Mouse (Mus musculus) R1 (cell line): ENCODE results near the gene Tspan32.

ENCODE experiments used
- DNase-seq: peaks from one replicate; pipeline ENCODE4 v3.0.0-alpha.2; 2018; ENCODE audit warnings: low read depth, low spot score

Gene Tspan32

GRCm38 (mm10) chr7:143053961-143054611 lies 49.2 kb downstream of the Tspan32 start:
- peak; percentile 54 for DNase-seq

GRCm38 (mm10) chr7:143054612-143054965 lies 49.7 kb downstream of the Tspan32 start:
- DNase-seq: no peak

GRCm38 (mm10) chr7:143055001-143055400 lies 50.2 kb downstream of the Tspan32 start:
- no peak for DNase-seq

GRCm38 (mm10) chr7:143055499-143056186 lies 50.8 kb downstream of the Tspan32 start:
- no peak for DNase-seq

DNA sequence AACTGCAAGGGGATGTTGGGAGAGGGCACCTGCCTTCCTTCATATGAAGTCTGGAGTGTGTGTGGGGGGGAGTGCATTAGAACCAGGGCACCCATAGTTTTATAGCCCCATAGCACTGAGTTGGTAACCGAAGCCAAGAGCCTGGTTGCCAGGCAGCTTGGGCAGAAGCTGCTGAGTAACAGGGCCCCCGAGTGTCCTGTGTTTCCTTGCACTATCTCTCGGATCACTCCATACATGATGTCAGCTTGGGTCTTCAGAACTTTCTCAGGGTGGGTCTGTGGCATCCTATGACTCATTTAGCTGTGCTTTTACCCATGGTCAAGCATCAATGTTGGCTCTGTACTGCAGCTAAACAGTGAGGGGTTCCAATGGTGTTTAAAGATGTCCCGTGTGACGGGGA lies 52.2 kb downstream of the Tspan32 start:
- no peak for DNase-seq

DNA sequence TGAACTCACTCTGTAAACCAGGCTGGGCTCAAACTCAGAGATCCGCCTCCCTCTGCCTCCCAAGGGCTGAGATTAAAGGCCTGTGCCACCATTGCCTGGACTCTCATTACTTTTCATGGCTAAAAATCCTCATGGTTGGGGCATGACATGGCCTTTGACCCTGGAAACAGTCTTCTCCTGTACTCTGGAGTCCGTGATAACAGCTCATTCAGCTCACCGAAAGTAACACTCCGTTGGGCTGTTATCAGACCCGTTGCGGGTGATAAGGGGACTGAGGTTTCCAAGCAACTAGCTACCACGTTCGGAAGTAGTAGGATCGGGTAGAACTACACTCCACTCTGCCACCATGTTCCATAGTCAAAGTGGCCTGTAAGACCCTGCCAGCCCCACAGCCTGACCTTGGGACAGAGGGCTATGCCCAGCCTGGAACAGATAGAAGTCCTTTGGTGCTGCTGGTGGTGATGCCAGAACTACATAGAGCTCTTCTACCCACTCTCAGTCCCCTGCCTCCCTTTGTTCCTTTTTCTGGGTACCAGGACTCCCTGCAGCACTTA lies 52.9 kb downstream of the Tspan32 start:
- no peak for DNase-seq

DNA sequence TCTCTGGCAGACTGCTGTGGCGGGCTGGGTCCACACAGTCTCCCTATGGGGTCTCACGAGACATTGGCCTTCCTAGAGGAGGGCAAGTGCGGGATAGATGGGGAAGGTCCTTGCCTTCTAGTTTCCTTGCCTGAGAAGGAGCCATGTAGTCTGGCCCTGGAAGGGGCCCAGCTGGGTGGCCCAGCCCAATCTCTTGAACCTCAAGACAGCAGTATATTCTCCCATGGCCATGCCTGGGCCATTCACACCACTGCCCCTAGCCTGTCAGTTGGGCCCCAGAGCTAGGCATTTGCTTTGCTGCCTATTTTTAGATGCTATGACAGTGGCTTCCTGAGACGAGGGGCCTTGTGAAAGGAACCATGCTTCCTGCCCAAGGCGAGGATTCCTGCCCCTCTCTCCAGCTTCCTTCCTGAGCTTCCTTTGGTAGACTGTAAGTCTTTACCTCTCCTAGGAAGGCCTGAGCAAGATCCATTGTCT lies 53.4 kb downstream of the Tspan32 start:
- no peak for DNase-seq

DNA sequence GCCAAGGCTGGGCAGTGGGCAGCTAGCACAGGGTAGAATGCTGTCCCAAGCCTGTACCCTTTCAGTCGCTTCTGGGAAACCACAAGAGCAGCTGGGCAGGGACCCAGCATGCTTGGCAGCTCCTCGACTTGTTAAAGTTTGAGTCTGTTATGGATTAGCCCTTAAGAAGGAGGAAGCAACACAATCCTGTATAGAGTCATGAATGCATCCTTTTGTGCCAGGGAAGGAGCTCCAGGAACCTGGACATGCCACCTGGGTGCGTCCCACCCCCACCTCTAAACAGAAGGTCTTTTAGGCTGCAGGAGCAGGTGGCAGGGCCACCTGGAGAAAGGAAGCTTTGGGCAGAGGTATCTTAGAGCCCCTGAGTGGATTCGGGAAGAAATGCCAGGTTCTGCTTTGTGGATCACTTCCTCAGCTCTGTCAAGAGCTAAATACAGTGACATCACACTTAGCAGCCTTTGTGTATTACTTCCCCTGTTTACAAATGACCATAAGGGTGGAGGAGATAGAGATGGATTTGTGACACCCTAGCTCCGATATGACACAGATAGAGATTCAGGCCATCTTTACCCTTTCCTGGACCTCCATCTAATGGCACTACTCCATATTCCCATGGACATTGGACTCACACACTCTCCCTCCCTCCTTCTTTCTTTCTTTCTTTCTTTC lies 54.5 kb downstream of the Tspan32 start:
- no peak for DNase-seq

DNA sequence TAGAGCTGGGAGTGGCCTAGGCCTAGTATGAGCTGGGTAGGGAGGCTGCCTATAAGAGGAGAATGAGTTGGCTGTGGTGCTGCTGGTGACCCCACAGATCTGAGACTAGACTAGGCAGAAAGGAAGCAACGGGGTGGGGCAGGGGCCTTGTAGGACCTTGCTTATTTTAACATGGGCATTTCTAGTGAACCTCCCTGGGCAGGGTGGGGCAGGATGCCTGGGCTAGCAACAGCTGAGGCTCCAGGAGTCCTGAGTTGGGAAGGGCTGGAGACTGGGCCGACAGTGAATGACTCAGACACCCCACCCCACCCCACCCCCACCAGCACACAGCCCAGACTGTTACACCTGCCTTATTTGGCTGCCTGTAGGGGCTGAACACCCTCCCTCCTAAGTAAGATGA lies 57.9 kb downstream of the Tspan32 start:
- peak; percentile 90 for DNase-seq

GRCm38 (mm10) chr7:143064226-143064625 lies 59.4 kb downstream of the Tspan32 start:
- no peak for DNase-seq

DNA sequence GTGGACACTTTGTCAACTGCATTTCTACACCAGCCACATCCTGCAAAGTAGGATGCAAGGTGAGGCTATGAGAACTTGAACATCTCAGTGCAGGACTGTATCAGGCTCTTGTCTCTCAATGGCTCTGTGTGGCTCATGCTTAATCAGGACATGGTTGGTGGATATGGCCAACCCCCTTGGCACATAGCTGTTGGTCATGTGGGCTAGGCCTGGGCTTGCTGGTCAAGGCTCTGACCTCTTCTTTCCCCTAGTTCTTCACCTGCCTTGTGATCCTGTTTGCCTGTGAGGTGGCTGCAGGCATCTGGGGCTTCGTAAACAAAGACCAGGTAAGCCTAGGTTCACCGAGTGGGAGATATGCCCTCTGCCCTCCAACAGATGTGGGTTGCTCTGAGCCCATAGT lies 60.8 kb downstream of the Tspan32 start:
- DNase-seq: no peak

GRCm38 (mm10) chr7:143067469-143067868 lies 62.6 kb downstream of the Tspan32 start:
- no peak for DNase-seq

GRCm38 (mm10) chr7:143067897-143068296 lies 63.1 kb downstream of the Tspan32 start:
- DNase-seq: no peak

DNA sequence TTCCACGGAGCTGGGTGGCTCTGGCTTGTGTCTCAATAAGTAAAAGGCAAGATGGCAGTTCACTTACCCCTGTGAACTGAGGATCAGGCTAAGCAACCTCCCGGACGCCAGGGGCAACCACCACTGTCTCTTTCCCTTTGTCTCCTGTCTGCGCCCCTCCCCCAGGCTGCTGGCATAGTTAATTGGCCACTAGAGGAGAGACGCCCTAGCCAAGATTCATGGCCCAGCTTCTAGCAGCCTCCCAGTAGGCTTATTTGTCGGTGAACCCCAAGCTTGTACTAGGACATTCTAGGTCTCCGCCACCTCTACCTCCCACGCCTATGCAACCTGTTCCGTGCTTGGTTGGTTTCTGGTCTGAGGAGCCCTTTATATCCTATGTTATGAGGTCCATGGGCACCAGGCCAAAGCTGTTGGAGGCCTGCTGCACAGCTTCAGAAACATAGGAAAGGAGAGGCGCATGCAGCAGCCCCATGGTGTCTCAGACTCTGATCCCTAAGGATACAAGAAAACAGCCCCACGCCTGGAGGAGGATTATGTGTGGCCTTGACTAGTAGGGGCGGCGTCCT lies 63.6 kb downstream of the Tspan32 start:
- DNase-seq: peak; percentile 86

GRCm38 (mm10) chr7:143068882-143069591 lies 64.2 kb downstream of the Tspan32 start, which contains the start of gene Tssc4:
TSS of gene Tssc4 (plus strand) at chr7:143069249.
- peak; percentile 100 for DNase-seq
